Mouse (Mus musculus) erythroblast, embryonic 14.5 days (primary cell): Measurements from ENCODE around the gene Ing4.

Experiments
- GATA1 ChIP-seq: IDR thresholded peaks from 2 replicates; pipeline ENCODE4 v1.6.1; 2012; ENCODE audit warnings: low read length, inconsistent platforms, mixed read lengths
- TAL1 ChIP-seq: IDR thresholded peaks from 3 replicates; pipeline ENCODE4 v1.6.1; 2012; ENCODE audit warnings: low read length, inconsistent platforms, mixed read lengths

DNA sequence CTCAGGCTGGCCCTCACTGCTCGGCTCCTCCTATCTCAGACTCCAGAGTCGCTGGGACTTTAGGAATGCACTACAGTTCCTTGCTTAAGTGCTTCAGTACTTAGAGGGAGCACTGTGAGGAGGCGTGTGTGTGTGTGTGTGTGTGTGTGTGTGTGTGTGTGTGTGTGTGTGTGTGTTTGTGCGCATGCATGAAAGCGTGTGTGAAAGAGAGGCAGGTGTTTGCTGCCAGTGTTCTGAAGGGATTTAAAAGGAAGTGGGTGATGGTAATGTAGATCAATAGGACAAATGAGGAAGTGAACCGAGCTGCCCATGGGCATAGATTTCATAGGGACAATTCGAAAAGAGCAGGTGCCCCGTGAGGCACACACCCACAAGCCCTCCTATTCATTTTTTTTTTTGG is 34.3 kb downstream of the Ing4 start:
- TF ChIP-seq GATA1 (no peak), TAL1 (no peak)
